Mouse (Mus musculus) MEL (cell line): ENCODE results near the gene Rnasel. TPM values are rescaled to one million over a fixed set of nuclear protein-coding genes. Genes with fewer than 3 reads are reported as not detected.

Source experiments
- DNase-seq: peaks from one replicate; pipeline ENCODE4 v3.0.0; 2011; ENCODE audit warnings: low read depth, low spot score
- H3K27ac ChIP-seq: 2 replicates; pipeline ENCODE4 v1.5.1; 2012; ENCODE audit warnings: low read depth, mild to moderate bottlenecking, control low read depth, low read length, moderate library complexity; ENCODE audit not compliant: control insufficient read depth
- H3K27me3 ChIP-seq, 2 experiments: fragments of 150-350 bp in 1 of 2; sonication (generic) in 1 of 2; 2 replicates each; pipeline ENCODE4 v1.6.1; 2012; ENCODE audit warnings: low read length in 2 of 2, mild to moderate bottlenecking in 2 of 2, improper control_type of control experiment in 1 of 2, moderate library complexity in 1 of 2; ENCODE audit not compliant: insufficient read depth in 2 of 2, control insufficient read depth in 1 of 2
- H3K36me3 ChIP-seq, 2 experiments: 2 replicates each; pipeline ENCODE4 v1.6.1; 2012 to 2014; ENCODE audit warnings: low read length in 2 of 2, improper control_type of control experiment in 1 of 2, inconsistent platforms in 1 of 2, mild to moderate bottlenecking in 1 of 2; ENCODE audit not compliant: insufficient read depth in 2 of 2, control insufficient read depth in 1 of 2
- H3K4me1 ChIP-seq, 2 experiments: fragments of 150-350 bp in 1 of 2; sonication (generic) in 1 of 2; 2 replicates each; pipeline ENCODE4 v1.6.1; 2012; ENCODE audit warnings: low read length in 2 of 2, improper control_type of control experiment in 1 of 2, mild to moderate bottlenecking in 1 of 2; ENCODE audit not compliant: insufficient read depth in 2 of 2, control insufficient read depth in 1 of 2
- H3K4me3 ChIP-seq, 2 experiments: fragments of 150-350 bp in 1 of 2; sonication (generic) in 1 of 2; 2 replicates each; pipeline ENCODE4 v1.5.1; 2012; ENCODE audit warnings: low read depth in 2 of 2, low read length in 2 of 2, mild to moderate bottlenecking in 2 of 2, moderate library complexity in 2 of 2, control low read depth in 1 of 2, improper control_type of control experiment in 1 of 2; ENCODE audit not compliant: control insufficient read depth in 1 of 2, insufficient read depth in 1 of 2
- H3K79me2 ChIP-seq: 2 replicates; pipeline ENCODE4 v1.6.1; 2012; ENCODE audit warnings: mild to moderate bottlenecking, low read length, moderate library complexity; ENCODE audit not compliant: control insufficient read depth, poor library complexity, insufficient read depth
- H3K9ac ChIP-seq: 2 replicates; pipeline ENCODE4 v1.6.1; 2012; ENCODE audit warnings: low read depth, mild to moderate bottlenecking, control low read depth, low read length, moderate library complexity; ENCODE audit not compliant: control insufficient read depth, poor library complexity, severe bottlenecking
- H3K9me3 ChIP-seq: fragments of 150-350 bp; sonication (generic); replicated peaks from 2 replicates; pipeline ENCODE4 v1.6.1; 2012; ENCODE audit warnings: mild to moderate bottlenecking, low read length, improper control_type of control experiment, moderate library complexity; ENCODE audit not compliant: insufficient read depth
- CHD1 ChIP-seq: IDR thresholded peaks from 2 replicates; pipeline ENCODE4 v1.6.1; 2012; ENCODE audit warnings: low read depth, mild to moderate bottlenecking, inconsistent platforms, low read length, improper control_type of control experiment
- CTCF ChIP-seq, 3 experiments: IDR thresholded peaks in 2 of 3; conservative IDR thresholded peaks in 1 of 3; 2 replicates each; pipeline ENCODE4 v1.5.1; 2011 to 2012; ENCODE audit warnings: low read length in 3 of 3, low read depth in 2 of 3, mild to moderate bottlenecking in 2 of 3, improper control_type of control experiment in 1 of 3, inconsistent platforms in 1 of 3, mixed read lengths in 1 of 3, moderate library complexity in 1 of 3; ENCODE audit not compliant: control insufficient read depth in 1 of 3, insufficient read depth in 1 of 3, poor library complexity in 1 of 3, severe bottlenecking in 1 of 3
- E2F4 ChIP-seq: IDR thresholded peaks from 2 replicates; pipeline ENCODE4 v1.6.1; 2011; ENCODE audit warnings: low read depth, low read length, improper control_type of control experiment, borderline replicate concordance
- HCFC1 ChIP-seq: IDR thresholded peaks from 2 replicates; pipeline ENCODE4 v1.6.1; 2012; ENCODE audit warnings: low read depth, mild to moderate bottlenecking, inconsistent platforms, low read length, improper control_type of control experiment, moderate library complexity
- KAT2A ChIP-seq: conservative IDR thresholded peaks from 2 replicates; pipeline ENCODE4 v1.6.1; 2012; ENCODE audit warnings: low read depth, low read length, improper control_type of control experiment, inconsistent platforms
- MAX ChIP-seq: IDR thresholded peaks from 2 replicates; pipeline ENCODE4 v1.6.1; 2011; ENCODE audit warnings: low read length, improper control_type of control experiment
- MAZ ChIP-seq: IDR thresholded peaks from 2 replicates; pipeline ENCODE4 v1.6.1; 2012; ENCODE audit warnings: low read depth, mild to moderate bottlenecking, inconsistent platforms, low read length, improper control_type of control experiment
- NELFE ChIP-seq: IDR thresholded peaks from 2 replicates; pipeline ENCODE4 v1.6.1; 2011; ENCODE audit warnings: low read depth, low read length, improper control_type of control experiment
- SIN3A ChIP-seq: IDR thresholded peaks from 2 replicates; pipeline ENCODE4 v1.6.1; 2012; ENCODE audit warnings: low read length, improper control_type of control experiment, inconsistent platforms
- SMC3 ChIP-seq: IDR thresholded peaks from 2 replicates; pipeline ENCODE4 v1.6.1; 2011; ENCODE audit warnings: low read depth, low read length, improper control_type of control experiment
- TBP ChIP-seq: IDR thresholded peaks from 2 replicates; pipeline ENCODE4 v1.8.0; 2011; ENCODE audit warnings: low read depth, low read length, improper control_type of control experiment
- TCF12 ChIP-seq: IDR thresholded peaks from 2 replicates; pipeline ENCODE4 v1.6.1; 2014; ENCODE audit warnings: low read depth, mild to moderate bottlenecking, inconsistent platforms, low read length, improper control_type of control experiment, moderate library complexity
- UBTF ChIP-seq: IDR thresholded peaks from 2 replicates; pipeline ENCODE4 v1.6.1; 2012; ENCODE audit warnings: low read depth, mild to moderate bottlenecking, inconsistent platforms, low read length, improper control_type of control experiment, moderate library complexity, borderline replicate concordance; ENCODE audit not compliant: insufficient read depth
- USF1 ChIP-seq: IDR thresholded peaks from 2 replicates; pipeline ENCODE4 v1.6.1; 2014; ENCODE audit warnings: low read depth, mild to moderate bottlenecking, inconsistent platforms, low read length, improper control_type of control experiment, moderate library complexity
- ZKSCAN1 ChIP-seq: IDR thresholded peaks from 2 replicates; pipeline ENCODE4 v1.6.1; 2012; ENCODE audit warnings: low read depth, mild to moderate bottlenecking, inconsistent platforms, low read length, improper control_type of control experiment, moderate library complexity
- polyA plus RNA-seq, 2 experiments: library from polyadenylated mRNA; stranded (reverse) in 1 of 2; unstranded in 1 of 2; fragments of >175 nt in 1 of 2; fragments of >200 nt in 1 of 2; gene quantifications; 2 replicates each; pipeline versions ENCODE4 v1.2.1 to v1.2.4; 2012; ENCODE audit warnings: low replicate concordance in 2 of 2, low read depth in 1 of 2; ENCODE audit not compliant: insufficient read length in 2 of 2, insufficient read depth in 1 of 2, missing spikeins in 1 of 2
- total RNA-seq: library from RNA; depleted of rRNA; stranded (reverse); fragments of 300-350 nt; gene quantifications from 2 replicates; pipeline ENCODE4 v1.2.3, GENCODE M21; 2012

The Rnasel gene
- total and polyA plus RNA-seq, 3 experiments = 5.2 to 8.1 TPM; not detected in 1

- no peak overlapping the region for H3K9ac ChIP-seq
- no peak for TF ChIP-seq SMC3
- TF ChIP-seq CHD1 = no peak
- TF ChIP-seq KAT2A = no peak
- TF ChIP-seq CTCF (IDR thresholded peaks at IDR 0.05 in 2 of 3, conservative IDR thresholded peaks at IDR 0.05 in 1 of 3; ENCODE audit: control insufficient read depth in 1 of 3, insufficient read depth in 1 of 3, low read depth in 2 of 3, low read length in 3 of 3, poor library complexity in 1 of 3, severe bottlenecking in 1 of 3) = no peak
- no peak for TF ChIP-seq HCFC1
- TF ChIP-seq MAX = no peak
- no peak for TF ChIP-seq NELFE
- no peak for TF ChIP-seq E2F4
- no peak for TF ChIP-seq SIN3A
- no peak for TF ChIP-seq ZKSCAN1
- no peak for TF ChIP-seq TBP
- no peaks in the 10 kb centered on the region for H3K79me2 ChIP-seq
- DNase-seq = no peak
- H3K27me3 ChIP-seq = no peaks in the 10 kb centered on the region
- H3K36me3 ChIP-seq = no peaks in the 10 kb centered on the region
- H3K4me3 ChIP-seq = no peak overlapping the region
- no peaks in the 10 kb centered on the region for H3K4me1 ChIP-seq
- no peaks in the 10 kb centered on the region for H3K9me3 ChIP-seq
- no peak overlapping the region for H3K27ac ChIP-seq
Measured at GRCm38 (mm10) chr1:153736096-153736495, 13.1 kb upstream of the Rnasel start.

DNA sequence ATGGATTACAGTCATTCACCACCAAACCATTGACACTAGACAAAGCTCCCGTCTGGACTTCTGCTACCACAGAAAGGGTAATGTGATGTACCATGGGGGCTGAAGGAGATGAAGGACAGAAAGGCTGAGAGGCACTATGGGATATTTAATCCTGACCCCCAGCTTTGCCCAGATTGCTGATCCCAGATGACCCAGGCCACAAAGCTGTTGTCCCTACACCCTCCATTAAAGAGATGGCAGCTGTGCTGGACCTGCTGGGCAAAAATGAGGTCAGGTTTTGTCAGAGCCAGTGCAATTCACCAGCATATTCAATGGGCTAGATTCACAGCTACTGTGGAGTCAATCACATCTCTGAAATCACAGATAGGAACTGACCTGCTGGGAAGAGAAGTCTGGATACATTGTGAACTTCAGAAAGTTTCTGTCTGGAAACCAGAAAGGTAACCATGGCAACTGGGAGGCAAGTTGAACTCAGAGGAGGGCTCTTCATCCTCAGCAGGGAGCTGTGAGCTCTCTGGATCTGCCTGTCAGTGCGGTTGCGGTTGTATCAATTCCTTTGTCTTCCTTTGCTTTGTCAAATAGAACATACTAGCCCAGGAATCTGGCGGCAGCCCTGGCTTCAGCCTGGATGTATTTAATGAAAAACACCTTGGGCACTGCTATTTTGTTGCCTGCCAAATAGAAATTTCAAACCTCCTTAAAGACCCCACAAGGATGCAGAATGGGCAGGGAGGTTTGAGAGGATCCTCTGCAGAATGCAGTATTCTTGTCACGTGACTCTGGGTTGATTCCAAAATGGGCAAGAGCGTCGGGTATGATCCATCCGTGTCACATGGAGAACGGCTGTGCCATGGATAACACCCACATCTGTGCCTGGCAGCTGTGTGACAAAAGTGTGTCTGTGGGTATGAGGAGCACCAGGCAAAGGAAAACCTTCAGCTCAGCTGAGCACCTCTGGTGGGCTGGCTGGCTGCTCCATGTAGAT is 11.8 kb upstream of the Rnasel start:
- DNase-seq = no peak
- H3K9me3 ChIP-seq = no peaks in the 10 kb centered on the region
- H3K4me3 ChIP-seq = no peak overlapping the region
- H3K79me2 ChIP-seq = no peaks in the 10 kb centered on the region
- H3K36me3 ChIP-seq = no peaks in the 10 kb centered on the region
- TF ChIP-seq UBTF (no peak), TCF12 (no peak), USF1 (0 out of 2 replicates have a peak, but pooled peaks have one; percentile 9), MAZ (no peak)
- no peak overlapping the region for H3K9ac ChIP-seq
- no peaks in the 10 kb centered on the region for H3K27me3 ChIP-seq
- H3K27ac ChIP-seq = no peak overlapping the region
- no peaks in the 10 kb centered on the region for H3K4me1 ChIP-seq
